Comparison of ENCODE assay signal across 8 mouse cellular contexts in genomic region chr13:91461711-91462351, GRCm38 (mm10). TPM values are rescaled to one million over a fixed set of nuclear protein-coding genes. Genes with fewer than 3 reads are reported as not detected.
DNase-seq lines count a peak whose midpoint lies in the region; ATAC-seq lines count a peak whose summit lies in the region.

No protein-coding gene starts in this region.

- under 1% methylated on average over 59 of the region's 77 CpGs for WGBS in heart, embryonic 14.5 days

- DNase-seq in B cell, adult 2 months = peak; percentile 40 to 54
- peak; percentile 47 for DNase-seq in R1 (ENCODE audit: low read depth, low spot score)
- DNase-seq in embryo, embryonic 11 days = peak; percentile 54
- peak; percentile 60 to 70 for DNase-seq in kidney, postnatal 4 days
- peak; percentile 45 to 60 for DNase-seq in lung, postnatal 4 days
- peak; percentile 14 to 26 for DNase-seq in right cerebral cortex, postnatal 36 days (ENCODE audit: low spot score in 2 of 2)
- peak; percentile 26 to 30 for DNase-seq in urinary bladder, postnatal 36 days (ENCODE audit: low spot score in 2 of 2)

- peak overlapping the region; percentile 95 for H3K9ac ChIP-seq in heart, embryonic 14.5 days (ENCODE audit: low read length)

- peak overlapping the region; percentile 83 for H3K4me2 ChIP-seq in heart, embryonic 14.5 days (ENCODE audit: low read length)

- peak overlapping the region; percentile 79 to 87 for H3K4me3 ChIP-seq in heart, embryonic 14.5 days (ENCODE audit: control insufficient read depth in 1 of 2, insufficient read depth in 1 of 2, low read depth in 1 of 2, low read length in 2 of 2)

- peak overlapping the region; percentile 28 to 95 for H3K27ac ChIP-seq in heart, embryonic 14.5 days (replicated peaks in 1 of 2; ENCODE audit: control insufficient read depth in 1 of 2, insufficient read depth in 1 of 2, low read depth in 2 of 2, low read length in 2 of 2)

- H3K4me1 ChIP-seq in heart, embryonic 14.5 days (ENCODE audit: control insufficient read depth in 2 of 2, insufficient read depth in 2 of 2, low read length in 2 of 2) = peaks cover 8 to 27% of the 10 kb centered on the region in 2 experiments

- H3K9me3 ChIP-seq in heart, embryonic 14.5 days (ENCODE audit: control insufficient read depth, low read length) = no peaks in the 10 kb centered on the region

- H3K27me3 ChIP-seq in heart, embryonic 14.5 days (ENCODE audit: control insufficient read depth, insufficient read depth, low read length) = no peaks in the 10 kb centered on the region

- no peaks in the 10 kb centered on the region for H3K36me3 ChIP-seq in heart, embryonic 14.5 days (ENCODE audit: control insufficient read depth, insufficient read depth, low read length)

- ATAC-seq in heart, embryonic 14.5 days (ENCODE audit: insufficient number of reproducible peaks, insufficient read depth, low FRiP score, low read depth) = no peak

RNA-seq across cellular contexts. Expression of gene Ssbp2, which starts 1.7 kb away (rescaled TPM):
- 103 and 112 TPM in 2 replicates for polyA plus RNA-seq in heart, embryonic 14.5 days (2014; fragmentation: Nextera tagmentation; extraction: Ambion mirVana)
